ENCODE assay signal across 8 mouse cellular contexts in genomic region chr2:155382791-155383438, GRCm38 (mm10). TPM values are rescaled to one million over a fixed set of nuclear protein-coding genes. Genes with fewer than 3 reads are reported as not detected.
DNase-seq lines count a peak whose midpoint lies in the region; ATAC-seq and TF ChIP-seq lines count a peak whose summit lies in the region.

No protein-coding gene starts in this region.

- H3K9ac ChIP-seq in hindbrain, embryonic 15.5 days: peak overlapping the region; percentile 99
- no peak overlapping the region for H3K9ac ChIP-seq in liver, embryonic 13.5 days

- TF ChIP-seq POLR2A in brain, embryonic 14.5 days (IDR thresholded peaks at IDR 0.05; ENCODE audit: borderline replicate concordance, extremely low read depth, insufficient read depth, insufficient read length, poor library complexity, severe bottlenecking): no peak
- TF ChIP-seq POLR2A in olfactory bulb, adult 2 months (IDR thresholded peaks at IDR 0.05; ENCODE audit: insufficient read depth, low read depth, low read length): no peak

- no peak for ATAC-seq in hindbrain, embryonic 15.5 days (ENCODE audit: low FRiP score, low read depth)
- ATAC-seq in liver, embryonic 13.5 days (ENCODE audit: low read depth): no peak

- H3K4me1 ChIP-seq in hindbrain, embryonic 15.5 days (replicated peaks): peaks cover 58% of the 10 kb centered on the region
- peaks cover 22% of the 10 kb centered on the region for H3K4me1 ChIP-seq in liver, embryonic 13.5 days (replicated peaks)
- peaks cover 28% of the 10 kb centered on the region for H3K4me1 ChIP-seq in olfactory bulb, adult 2 months (ENCODE audit: control insufficient read depth, insufficient read depth, low read length)

- no peaks in the 10 kb centered on the region for H3K27me3 ChIP-seq in hindbrain, embryonic 15.5 days
- peaks cover 36% of the 10 kb centered on the region for H3K27me3 ChIP-seq in liver, embryonic 13.5 days

- peak overlapping the region; percentile 93 for H3K4me3 ChIP-seq in hindbrain, embryonic 15.5 days
- no peak overlapping the region; the same call in 1 of the 2 replicates for H3K4me3 ChIP-seq in liver, embryonic 13.5 days (replicated peaks)
- H3K4me3 ChIP-seq in olfactory bulb, adult 2 months (ENCODE audit: insufficient read depth, low read depth, low read length): peak overlapping the region; percentile 33

- peak overlapping the region; percentile 100 for H3K27ac ChIP-seq in hindbrain, embryonic 15.5 days (replicated peaks)
- H3K27ac ChIP-seq in liver, embryonic 13.5 days: no peak overlapping the region
- peak overlapping the region; percentile 39; the same call in 1 of the 2 replicates for H3K27ac ChIP-seq in olfactory bulb, adult 2 months (ENCODE audit: insufficient read depth, low read depth, low read length)

- no peak for TF ChIP-seq CTCF in brain, embryonic 14.5 days (IDR thresholded peaks at IDR 0.05; ENCODE audit: borderline replicate concordance, extremely low read depth, insufficient read depth, insufficient read length)
- TF ChIP-seq CTCF in olfactory bulb, adult 2 months (IDR thresholded peaks at IDR 0.05; ENCODE audit: insufficient read depth, low read depth, low read length): no peak

- peak overlapping the region; percentile 64 for H3K4me2 ChIP-seq in hindbrain, embryonic 15.5 days
- peak overlapping the region; percentile 94; the same call in 1 of the 2 replicates for H3K4me2 ChIP-seq in liver, embryonic 13.5 days

- 75% methylated on average over 2 of the region's 2 CpGs for WGBS in hindbrain, embryonic 15.5 days
- 66% methylated on average over 2 of the region's 2 CpGs for WGBS in liver, embryonic 13.5 days (ENCODE audit: insufficient replicate concordance)
- WGBS in olfactory bulb, adult 2 months: 19% methylated on average over 2 of the region's 2 CpGs

- peaks cover 11% of the 10 kb centered on the region; the same call in 1 of the 2 replicates for H3K36me3 ChIP-seq in hindbrain, embryonic 15.5 days
- no peaks in the 10 kb centered on the region for H3K36me3 ChIP-seq in liver, embryonic 13.5 days

- H3K9me3 ChIP-seq in hindbrain, embryonic 15.5 days: no peaks in the 10 kb centered on the region
- H3K9me3 ChIP-seq in liver, embryonic 13.5 days (replicated peaks): no peaks in the 10 kb centered on the region

- peak; percentile 39 for DNase-seq in cerebellum, adult 11 months
- DNase-seq in cerebellum, postnatal 4 days (ENCODE audit: low spot score in 2 of 2): no peak
- peak; percentile 20 for DNase-seq in brain, embryonic 14.5 days (ENCODE audit: low read depth)
- DNase-seq in gastrocnemius, adult 8-10 months (ENCODE audit: low spot score in 2 of 2): peak; percentile 58 to 70
- DNase-seq in liver, embryonic 13.5 days: no peak
- DNase-seq in urinary bladder, postnatal 25 days (ENCODE audit: low spot score): no peak

RNA-seq across cellular contexts. Expression of gene Trp53inp2, which starts 2.1 kb away (rescaled TPM):
- polyA plus RNA-seq in brain, embryonic 14.5 days (2012; rRNA removed): 145 and 159 TPM in 2 replicates
- 100 to 1,000 TPM; 238 to 367 (median 290) TPM for total RNA-seq in gastrocnemius, adult 8-10 months (2022)
- 101 and 128 TPM in 2 replicates for polyA plus RNA-seq in hindbrain, embryonic 15.5 days (2015; fragmentation: Nextera tagmentation; extraction: Ambion mirVana)
- 1.7 and 2.4 TPM in 2 replicates for polyA plus RNA-seq in liver, embryonic 13.5 days (2015; fragmentation: Nextera tagmentation; extraction: Ambion mirVana)
- polyA plus RNA-seq in olfactory bulb, adult 2 months (2012; ENCODE audit: insufficient read depth, insufficient read length, low replicate concordance, missing spikeins): 154 TPM in 1 of 2 replicates, not detected in the other

RNA-seq across cellular contexts. Expression of gene Pigu, which starts 25.7 kb away (rescaled TPM):
- polyA plus RNA-seq in brain, embryonic 14.5 days (2012; rRNA removed): 62.0 and 71.9 TPM in 2 replicates
- total RNA-seq in gastrocnemius, adult 8-10 months (2022): 10 to 100 TPM; 19.4 to 26.7 (median 21.5) TPM
- polyA plus RNA-seq in hindbrain, embryonic 15.5 days (2015; fragmentation: Nextera tagmentation; extraction: Ambion mirVana): 61.9 and 62.6 TPM in 2 replicates
- polyA plus RNA-seq in liver, embryonic 13.5 days (2015; fragmentation: Nextera tagmentation; extraction: Ambion mirVana): 24.2 and 28.2 TPM in 2 replicates
- not detected in 2 replicates for polyA plus RNA-seq in olfactory bulb, adult 2 months (2012; ENCODE audit: insufficient read depth, insufficient read length, low replicate concordance, missing spikeins)

Comparison
In these comparisons a context has a peak if more than half of its experiments do, and no peak if none do; other contexts are left out.
1. DNase-seq: peak in cerebellum, adult 11 months (single experiment), brain, embryonic 14.5 days (single experiment) and gastrocnemius, adult 8-10 months (2 of 2); none in cerebellum, postnatal 4 days (0 of 2), liver, embryonic 13.5 days (single experiment) and urinary bladder, postnatal 25 days (single experiment).